Mouse (Mus musculus): Measurements from ENCODE around the gene Lman1l. TPM values are rescaled to one million over a fixed set of nuclear protein-coding genes. Genes with fewer than 3 reads are reported as not detected.

The Lman1l gene
- not detected in 2 replicates for polyA plus RNA-seq (2015; fragmentation: Nextera tagmentation; extraction: Ambion mirVana)

DNA sequence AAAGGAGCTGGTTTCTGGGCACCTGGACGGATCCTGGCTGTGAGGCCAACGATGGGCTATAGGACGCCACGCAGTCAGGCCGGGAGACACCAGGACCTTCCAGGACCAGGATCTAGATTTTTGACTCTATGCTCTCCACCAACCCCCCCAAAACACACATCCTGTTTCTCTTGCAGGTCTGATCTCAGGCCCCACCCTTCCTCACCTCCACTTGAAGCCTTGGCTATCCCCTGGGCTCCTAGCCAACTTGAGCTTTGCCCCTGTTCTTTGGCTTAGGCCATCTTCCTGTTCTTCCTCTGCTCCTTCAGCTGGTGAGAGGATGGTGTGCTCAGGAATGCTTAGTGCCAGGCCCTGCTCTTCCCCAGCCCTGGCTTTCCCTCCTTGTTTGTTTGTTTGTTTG, at the start of gene Lman1l:
TSS of gene Lman1l (minus strand) at position 101 of the 400 bp plus-strand sequence.

DNA sequence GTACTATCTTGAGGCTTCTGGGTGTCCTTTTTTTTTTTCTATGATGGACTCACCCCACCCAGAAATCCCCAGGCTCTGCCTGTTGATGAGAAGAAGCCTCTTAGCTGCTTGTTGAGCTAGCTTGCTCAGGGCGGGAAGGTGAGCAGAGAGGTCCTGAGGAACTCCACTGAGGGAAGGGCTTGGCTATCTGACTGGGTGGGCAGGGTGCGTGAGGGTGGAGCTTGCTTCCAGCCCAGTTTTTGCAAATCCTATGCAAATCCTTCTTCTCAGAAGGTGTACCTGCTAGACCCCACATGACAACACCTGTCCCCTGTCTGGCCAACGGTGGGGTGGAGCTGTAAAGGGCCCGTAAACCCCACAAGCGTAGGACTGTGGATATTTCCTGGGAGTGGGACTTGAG, 32.7 kb upstream of the Lman1l start, which contains the start of gene Csk:
TSS of gene Csk (minus strand) at position 349 of the 400 bp plus-strand sequence.

DNA sequence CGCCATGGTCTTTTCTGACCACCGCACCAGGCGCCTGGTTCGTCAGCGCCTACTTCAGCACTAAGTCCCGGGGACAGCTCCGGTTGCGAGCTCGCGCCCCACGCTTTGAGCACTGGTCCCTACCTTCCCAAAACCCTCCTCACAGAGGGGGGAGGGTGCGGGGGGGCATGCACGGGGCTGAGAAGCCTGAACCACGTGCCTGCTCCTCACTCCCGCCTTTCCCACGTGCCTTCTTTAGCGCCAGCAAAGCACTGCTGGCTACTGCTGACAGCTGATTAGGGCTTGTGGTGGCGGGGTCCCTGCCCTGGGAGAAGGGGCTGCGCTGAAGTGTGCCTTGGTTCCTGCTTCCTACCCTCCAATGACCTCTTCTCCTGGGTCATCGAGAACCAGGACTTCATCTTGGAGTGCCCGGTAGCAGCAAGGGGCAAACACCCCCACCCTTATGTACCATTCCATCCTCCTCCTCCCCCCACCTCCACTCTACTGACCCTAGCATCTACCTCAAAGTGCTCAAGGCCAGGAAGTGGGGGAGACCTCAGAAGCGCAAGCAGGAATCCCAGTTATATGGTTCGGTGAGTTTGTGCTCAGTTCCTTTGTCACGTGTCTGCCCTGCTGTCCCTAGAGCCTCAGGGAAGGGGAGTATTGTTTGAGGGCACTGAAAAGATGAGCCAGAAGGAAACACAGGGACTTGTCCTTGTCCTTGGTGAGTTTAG, 14.3 kb downstream of the Lman1l start, which contains the start of gene Cplx3:
TSS of gene Cplx3 (minus strand) at position 143 of the 713 bp plus-strand sequence.

DNA sequence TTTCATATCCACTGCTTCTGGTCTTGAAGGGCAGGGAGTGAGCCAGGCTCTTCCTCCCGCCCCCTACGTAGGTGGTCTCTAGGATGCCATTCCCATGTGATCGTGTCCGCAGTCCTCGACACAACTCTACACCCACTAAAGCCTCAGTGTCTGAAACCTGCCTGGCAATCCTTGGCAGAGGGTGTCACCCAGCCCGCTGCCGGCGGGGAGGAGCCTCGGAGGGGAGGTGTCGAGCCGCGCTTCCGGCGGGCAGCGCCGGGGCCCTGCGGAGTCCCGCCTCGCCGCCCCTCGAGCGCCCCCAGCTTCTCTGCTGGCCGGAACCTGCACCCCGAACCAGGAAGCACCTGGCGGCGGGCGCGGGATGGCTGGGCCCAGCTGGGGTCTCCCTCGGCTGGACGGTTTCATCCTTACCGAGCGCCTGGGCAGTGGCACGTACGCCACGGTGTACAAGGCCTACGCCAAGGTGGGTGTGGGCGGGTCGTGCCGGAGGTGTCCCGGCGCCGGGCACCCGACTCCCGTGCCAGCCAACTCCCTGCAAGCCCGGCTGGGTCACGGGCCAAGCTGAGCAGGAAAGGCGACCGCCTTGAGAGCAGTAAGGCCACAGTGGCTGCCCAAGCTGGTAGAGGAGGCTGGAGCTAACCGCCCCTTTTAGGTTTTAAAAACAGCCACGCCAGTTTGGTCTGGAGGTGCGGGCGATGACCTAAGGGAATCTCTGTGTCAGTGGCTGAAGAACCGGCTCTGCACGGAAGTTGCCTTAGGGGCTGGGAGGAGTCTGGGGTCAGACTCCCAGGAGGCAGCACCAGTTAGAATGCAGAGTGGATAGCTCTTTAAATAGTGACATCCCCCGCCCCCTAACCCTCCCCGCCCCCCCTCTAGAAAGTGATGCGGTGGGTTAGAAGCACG, 31.1 kb downstream of the Lman1l start, which contains the start of gene Ulk3:
TSS of gene Ulk3 (plus strand) at position 229 of the 903 bp plus-strand sequence.

DNA sequence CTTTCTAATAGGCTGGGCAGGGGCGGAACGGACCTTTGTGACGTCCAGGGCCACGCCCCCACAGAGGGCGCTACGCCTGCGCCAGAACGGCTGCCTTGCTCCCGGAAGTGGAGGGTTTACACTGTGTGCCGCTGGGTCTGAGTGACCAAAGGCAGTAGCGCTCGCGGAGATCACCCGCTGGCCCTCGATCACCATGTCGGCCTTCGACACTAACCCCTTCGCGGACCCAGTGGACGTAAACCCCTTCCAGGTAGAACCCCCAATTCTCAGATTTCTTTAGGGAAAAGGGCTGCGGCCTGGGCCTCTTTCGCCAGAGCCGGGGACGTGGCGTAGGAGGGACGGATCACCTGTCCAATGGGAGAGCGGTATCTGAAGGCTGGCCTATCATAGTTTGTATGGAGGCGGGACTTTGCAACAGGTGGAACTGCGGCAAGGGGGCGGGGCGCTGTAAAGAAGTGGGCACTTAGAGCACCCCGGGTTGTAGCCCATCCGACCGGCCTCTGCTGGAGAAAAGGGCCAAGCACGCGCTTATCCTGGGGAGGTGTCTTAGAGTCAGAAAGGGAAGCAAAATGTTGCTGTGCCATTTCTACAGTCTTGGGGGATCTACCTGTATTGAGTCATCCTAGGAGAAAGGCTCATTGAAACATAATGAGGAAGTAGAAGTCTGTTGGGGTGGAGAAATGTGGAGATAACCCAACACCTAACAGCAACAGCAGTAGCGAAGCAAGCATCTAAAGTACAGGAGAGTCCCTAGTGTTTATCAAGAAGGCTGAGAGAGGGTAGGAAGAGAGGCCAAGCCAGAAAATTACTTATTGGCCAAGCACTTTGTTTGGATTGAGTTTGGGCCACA, 59.5 kb downstream of the Lman1l start, which contains the start of gene Scamp2:
TSS of gene Scamp2 (plus strand) at position 83 of the 850 bp plus-strand sequence.

Other genes starting within 250 kb of the Lman1l start
- gene Ppcdc, start 180.7 kb downstream of the Lman1l start, polyA plus RNA-seq (2015; fragmentation: Nextera tagmentation; extraction: Ambion mirVana), result 17.4 and 22.6 TPM in 2 replicates
- 4.5 and 6.0 TPM in 2 replicates for gene Scamp5, start 152.7 kb downstream of the Lman1l start, polyA plus RNA-seq (2015; fragmentation: Nextera tagmentation; extraction: Ambion mirVana)
- 3.1 and 3.6 TPM in 2 replicates for gene Rpp25, start 116.7 kb downstream of the Lman1l start, polyA plus RNA-seq (2015; fragmentation: Nextera tagmentation; extraction: Ambion mirVana)
- 414 and 442 TPM in 2 replicates for gene Cox5a, start 99.5 kb downstream of the Lman1l start, polyA plus RNA-seq (2015; fragmentation: Nextera tagmentation; extraction: Ambion mirVana)
- gene Fam219b, start 83.2 kb downstream of the Lman1l start, polyA plus RNA-seq (2015; fragmentation: Nextera tagmentation; extraction: Ambion mirVana), result 9.5 and 11.1 TPM in 2 replicates
- gene Mpi, start 68.0 kb downstream of the Lman1l start, polyA plus RNA-seq (2015; fragmentation: Nextera tagmentation; extraction: Ambion mirVana), result 8.7 and 12.2 TPM in 2 replicates
- 39.3 and 50.4 TPM in 2 replicates for gene Scamp2, start 59.8 kb downstream of the Lman1l start, polyA plus RNA-seq (2015; fragmentation: Nextera tagmentation; extraction: Ambion mirVana)
- gene Ulk3, start 31.3 kb downstream of the Lman1l start, polyA plus RNA-seq (2015; fragmentation: Nextera tagmentation; extraction: Ambion mirVana), result 4.7 and 6.4 TPM in 2 replicates
- not detected in 2 replicates for gene Cplx3, start 14.5 kb downstream of the Lman1l start, polyA plus RNA-seq (2015; fragmentation: Nextera tagmentation; extraction: Ambion mirVana)
- gene Csk, start 32.9 kb upstream of the Lman1l start, polyA plus RNA-seq (2015; fragmentation: Nextera tagmentation; extraction: Ambion mirVana), result 31.6 and 33.8 TPM in 2 replicates
- gene Cyp1a2, start 62.9 kb upstream of the Lman1l start, polyA plus RNA-seq (2015; fragmentation: Nextera tagmentation; extraction: Ambion mirVana), result not detected in 2 replicates
- gene Cyp1a1, start 67.2 kb upstream of the Lman1l start, polyA plus RNA-seq (2015; fragmentation: Nextera tagmentation; extraction: Ambion mirVana), result 0.04 and 0.16 TPM in 2 replicates
- gene Edc3, start 87.8 kb upstream of the Lman1l start, polyA plus RNA-seq (2015; fragmentation: Nextera tagmentation; extraction: Ambion mirVana), result 16.2 and 17.0 TPM in 2 replicates
- gene Clk3, start 145.1 kb upstream of the Lman1l start, polyA plus RNA-seq (2015; fragmentation: Nextera tagmentation; extraction: Ambion mirVana), result 77.0 and 77.2 TPM in 2 replicates
- gene Arid3b, start 216.0 kb upstream of the Lman1l start, polyA plus RNA-seq (2015; fragmentation: Nextera tagmentation; extraction: Ambion mirVana), result 6.1 and 6.7 TPM in 2 replicates

Data from spleen, postnatal 0 days (tissue).